Mouse (Mus musculus): ENCODE measurements around the gene Uba1.

The Uba1 gene

DNA sequence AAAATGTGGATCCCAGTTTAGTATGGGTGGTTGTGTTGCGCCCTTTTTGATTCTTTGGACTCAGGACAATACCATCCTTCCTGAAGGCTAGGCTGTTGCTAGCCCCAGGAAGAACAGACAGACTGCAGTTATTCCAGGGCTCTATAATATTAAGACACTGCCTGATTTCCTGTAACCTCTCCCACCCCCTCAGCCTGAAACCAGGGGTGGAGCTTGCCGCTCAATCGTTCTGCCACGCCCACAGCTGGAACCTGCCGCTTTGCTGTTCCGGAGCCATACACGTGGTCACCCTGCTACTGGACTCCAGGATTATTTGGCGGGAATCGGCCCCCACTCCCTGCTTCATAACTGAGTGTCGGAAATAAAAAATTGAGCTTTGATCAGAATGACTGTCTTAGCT lies 71.9 kb downstream of the Uba1 start:
- DNase-seq, result peak; percentile 2 to 38

All from kidney, postnatal 25 days (tissue).